Mouse (Mus musculus): ENCODE data around the gene Hlcs. TPM values are rescaled to one million over a fixed set of nuclear protein-coding genes. Genes with fewer than 3 reads are reported as not detected.

The Hlcs gene
- polyA plus RNA-seq, 1 experiment, result 3.5 TPM

- Histone ChIP-seq H3K27me3 (ENCODE audit: control insufficient read depth, insufficient read depth, low read length) (no peaks in the 10 kb centered on the region), H3K36me3 (ENCODE audit: control insufficient read depth, insufficient read depth, low read length) (no peaks in the 10 kb centered on the region), H3K4me3 (ENCODE audit: control insufficient read depth, low read depth, low read length) (no peak overlapping the region), H3K4me1 (ENCODE audit: control insufficient read depth, insufficient read depth, low read length) (peaks cover 2% of the 10 kb centered on the region; the same call in 1 of the 2 replicates), H3K27ac (ENCODE audit: control insufficient read depth, insufficient read depth, low read depth, low read length) (no peak overlapping the region)
- no peak for TF ChIP-seq POLR2A (IDR thresholded peaks at IDR 0.05; ENCODE audit: control insufficient read depth, low read depth, low read length)
- no peak for TF ChIP-seq CTCF (IDR thresholded peaks at IDR 0.05; ENCODE audit: control insufficient read depth, insufficient read depth, insufficient replicate concordance, low read depth, low read length)
Observed at GRCm38 (mm10) chr16:94251756-94252155, 61.6 kb downstream of the Hlcs start.

DNA sequence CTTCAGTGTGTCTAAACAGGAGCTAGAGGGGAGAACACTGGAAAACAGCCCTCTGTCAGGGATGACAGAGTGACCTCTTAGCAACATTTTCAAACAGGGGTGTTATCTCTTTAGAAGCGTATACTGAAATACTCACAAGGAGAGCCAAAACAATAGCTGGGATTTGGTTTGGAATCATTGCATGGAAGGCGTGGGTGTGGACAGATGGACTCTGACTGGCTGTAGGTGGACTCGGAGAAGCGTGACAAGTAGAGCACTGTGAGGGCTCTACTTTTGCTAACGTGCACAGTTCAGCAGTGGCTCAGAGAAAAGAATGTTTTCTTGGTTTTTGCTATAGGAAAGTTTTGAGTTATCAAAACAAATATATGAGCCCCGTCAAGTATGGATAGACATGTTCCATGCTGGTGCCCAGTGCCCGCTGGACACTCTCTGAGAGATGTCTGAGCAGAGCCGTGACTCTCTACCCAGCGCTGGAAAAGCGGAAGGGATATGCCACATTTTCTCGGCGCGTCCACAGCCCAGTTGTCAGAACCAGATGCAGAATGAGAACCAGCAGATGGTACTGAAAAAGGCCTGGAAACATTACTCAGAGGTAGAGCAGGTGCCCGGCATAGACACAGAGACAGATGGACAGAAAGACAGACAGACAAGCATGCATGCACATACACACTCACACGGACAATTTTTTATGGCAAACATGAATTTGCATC lies 62.6 kb downstream of the Hlcs start:
- Histone ChIP-seq H3K27me3 (ENCODE audit: control insufficient read depth, insufficient read depth, low read length) (no peaks in the 10 kb centered on the region), H3K4me1 (ENCODE audit: control insufficient read depth, insufficient read depth, low read length) (peaks cover 2% of the 10 kb centered on the region; the same call in 1 of the 2 replicates), H3K27ac (ENCODE audit: control insufficient read depth, insufficient read depth, low read depth, low read length) (no peak overlapping the region), H3K4me3 (ENCODE audit: control insufficient read depth, low read depth, low read length) (no peak overlapping the region), H3K36me3 (ENCODE audit: control insufficient read depth, insufficient read depth, low read length) (no peaks in the 10 kb centered on the region)
- TF ChIP-seq CTCF (IDR thresholded peaks at IDR 0.05; ENCODE audit: control insufficient read depth, insufficient read depth, insufficient replicate concordance, low read depth, low read length) (no peak), POLR2A (IDR thresholded peaks at IDR 0.05; ENCODE audit: control insufficient read depth, low read depth, low read length) (no peak)

GRCm38 (mm10) chr16:94250136-94250535 lies 63.2 kb downstream of the Hlcs start:
- TF ChIP-seq CTCF (IDR thresholded peaks at IDR 0.05; ENCODE audit: control insufficient read depth, insufficient read depth, insufficient replicate concordance, low read depth, low read length) (no peak), POLR2A (IDR thresholded peaks at IDR 0.05; ENCODE audit: control insufficient read depth, low read depth, low read length) (no peak)
- no peak overlapping the region for H3K4me3 ChIP-seq (ENCODE audit: control insufficient read depth, low read depth, low read length)
- H3K27ac ChIP-seq (ENCODE audit: control insufficient read depth, insufficient read depth, low read depth, low read length), result no peak overlapping the region
- no peaks in the 10 kb centered on the region for H3K36me3 ChIP-seq (ENCODE audit: control insufficient read depth, insufficient read depth, low read length)
- H3K4me1 ChIP-seq (ENCODE audit: control insufficient read depth, insufficient read depth, low read length), result peaks cover 2% of the 10 kb centered on the region; the same call in 1 of the 2 replicates
- H3K27me3 ChIP-seq (ENCODE audit: control insufficient read depth, insufficient read depth, low read length), result no peaks in the 10 kb centered on the region

GRCm38 (mm10) chr16:94249666-94250065 lies 63.7 kb downstream of the Hlcs start:
- Histone ChIP-seq H3K4me1 (ENCODE audit: control insufficient read depth, insufficient read depth, low read length) (peaks cover 2% of the 10 kb centered on the region; the same call in 1 of the 2 replicates), H3K27ac (ENCODE audit: control insufficient read depth, insufficient read depth, low read depth, low read length) (no peak overlapping the region), H3K36me3 (ENCODE audit: control insufficient read depth, insufficient read depth, low read length) (no peaks in the 10 kb centered on the region), H3K4me3 (ENCODE audit: control insufficient read depth, low read depth, low read length) (no peak overlapping the region), H3K27me3 (ENCODE audit: control insufficient read depth, insufficient read depth, low read length) (no peaks in the 10 kb centered on the region)
- TF ChIP-seq POLR2A (IDR thresholded peaks at IDR 0.05; ENCODE audit: control insufficient read depth, low read depth, low read length), result no peak
- no peak for TF ChIP-seq CTCF (IDR thresholded peaks at IDR 0.05; ENCODE audit: control insufficient read depth, insufficient read depth, insufficient replicate concordance, low read depth, low read length)

DNA sequence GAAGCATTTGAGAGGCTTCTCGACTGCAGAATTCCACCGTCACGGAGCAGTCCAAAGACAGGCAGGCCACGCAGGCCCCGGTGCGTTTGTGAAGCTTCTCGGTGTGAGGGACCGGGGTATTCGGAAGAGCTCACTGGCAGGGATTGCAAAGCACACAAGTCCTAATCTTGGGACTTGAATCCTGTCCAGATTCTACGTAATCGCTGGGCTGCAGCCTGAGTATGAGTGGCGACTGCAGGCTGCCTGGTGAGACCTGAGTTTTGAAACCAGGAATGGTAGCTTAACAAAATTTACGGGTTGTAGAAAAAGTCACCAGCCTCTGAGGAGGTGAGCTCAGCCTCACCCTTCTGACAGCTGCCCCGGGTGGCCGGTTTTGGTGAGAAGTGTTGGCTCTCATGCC lies 64.7 kb downstream of the Hlcs start:
- Histone ChIP-seq H3K4me3 (ENCODE audit: control insufficient read depth, low read depth, low read length) (peak overlapping the region; percentile 12), H3K27me3 (ENCODE audit: control insufficient read depth, insufficient read depth, low read length) (no peaks in the 10 kb centered on the region), H3K36me3 (ENCODE audit: control insufficient read depth, insufficient read depth, low read length) (no peaks in the 10 kb centered on the region), H3K4me1 (ENCODE audit: control insufficient read depth, insufficient read depth, low read length) (peaks cover 2% of the 10 kb centered on the region; the same call in 1 of the 2 replicates), H3K27ac (ENCODE audit: control insufficient read depth, insufficient read depth, low read depth, low read length) (no peak overlapping the region)
- TF ChIP-seq CTCF (IDR thresholded peaks at IDR 0.05; ENCODE audit: control insufficient read depth, insufficient read depth, insufficient replicate concordance, low read depth, low read length) (no peak), POLR2A (IDR thresholded peaks at IDR 0.05; ENCODE audit: control insufficient read depth, low read depth, low read length) (no peak)

- H3K4me1 ChIP-seq (ENCODE audit: control insufficient read depth, insufficient read depth, low read length), result peaks cover 2% of the 10 kb centered on the region; the same call in 1 of the 2 replicates
- no peaks in the 10 kb centered on the region for H3K36me3 ChIP-seq (ENCODE audit: control insufficient read depth, insufficient read depth, low read length)
- no peaks in the 10 kb centered on the region for H3K27me3 ChIP-seq (ENCODE audit: control insufficient read depth, insufficient read depth, low read length)
- H3K27ac ChIP-seq (ENCODE audit: control insufficient read depth, insufficient read depth, low read depth, low read length), result no peak overlapping the region
- TF ChIP-seq POLR2A (IDR thresholded peaks at IDR 0.05; ENCODE audit: control insufficient read depth, low read depth, low read length) (no peak), CTCF (IDR thresholded peaks at IDR 0.05; ENCODE audit: control insufficient read depth, insufficient read depth, insufficient replicate concordance, low read depth, low read length) (no peak)
- H3K4me3 ChIP-seq (ENCODE audit: control insufficient read depth, low read depth, low read length), result no peak overlapping the region
Observed at GRCm38 (mm10) chr16:94246976-94247375, 66.4 kb downstream of the Hlcs start.

GRCm38 (mm10) chr16:94246058-94246784 lies 67.2 kb downstream of the Hlcs start:
- H3K27me3 ChIP-seq (ENCODE audit: control insufficient read depth, insufficient read depth, low read length), result no peaks in the 10 kb centered on the region
- H3K36me3 ChIP-seq (ENCODE audit: control insufficient read depth, insufficient read depth, low read length), result no peaks in the 10 kb centered on the region
- TF ChIP-seq CTCF (IDR thresholded peaks at IDR 0.05; ENCODE audit: control insufficient read depth, insufficient read depth, insufficient replicate concordance, low read depth, low read length) (no peak), POLR2A (IDR thresholded peaks at IDR 0.05; ENCODE audit: control insufficient read depth, low read depth, low read length) (no peak)
- peaks cover 2% of the 10 kb centered on the region; the same call in 1 of the 2 replicates for H3K4me1 ChIP-seq (ENCODE audit: control insufficient read depth, insufficient read depth, low read length)
- no peak overlapping the region for H3K4me3 ChIP-seq (ENCODE audit: control insufficient read depth, low read depth, low read length)
- H3K27ac ChIP-seq (ENCODE audit: control insufficient read depth, insufficient read depth, low read depth, low read length), result no peak overlapping the region
